Mouse (Mus musculus): ENCODE data around the gene Endog.

DNA sequence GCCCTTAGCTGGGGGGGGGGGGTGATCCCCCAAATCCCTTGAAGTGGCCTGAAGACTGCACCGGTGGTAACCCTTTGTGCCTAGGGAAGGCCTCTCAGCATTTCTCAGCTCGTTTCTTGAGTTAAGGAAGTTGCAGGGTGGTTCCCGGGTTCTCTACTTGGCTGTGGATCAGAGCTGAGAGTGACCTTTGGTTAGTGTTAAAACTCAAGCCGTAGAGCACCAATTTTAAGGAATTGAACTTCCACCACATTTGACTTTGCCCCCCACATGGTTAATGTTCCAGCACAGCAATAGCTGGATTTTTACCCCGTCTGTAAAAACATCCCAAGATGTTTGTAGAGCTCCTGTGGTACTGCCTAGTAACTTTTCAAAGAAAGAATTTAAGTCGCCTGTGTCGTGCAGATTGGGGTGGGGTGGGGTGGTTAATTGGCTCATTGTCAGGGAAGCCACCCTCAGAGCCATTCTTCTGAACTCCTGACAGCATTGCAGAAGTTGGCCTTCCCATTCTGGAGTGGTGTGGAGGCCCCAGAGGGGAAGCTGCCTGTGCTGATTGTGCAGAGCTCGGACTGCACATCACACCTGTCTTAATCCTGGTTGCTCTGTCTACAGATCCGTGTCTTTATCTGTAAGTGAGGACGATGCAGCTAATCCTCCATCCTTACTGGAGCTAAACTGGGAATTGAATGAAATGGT lies 36.2 kb upstream of the Endog start:
- TF ChIP-seq CTCF (IDR thresholded peaks at IDR 0.05; ENCODE audit: extremely low read depth, insufficient read depth, insufficient read length, insufficient replicate concordance) (no peak), POLR2A (IDR thresholded peaks at IDR 0.05; ENCODE audit: low read depth, low read length) (no peak)

All from spleen, adult 2 months (tissue).